Mouse (Mus musculus): ENCODE data around the gene Tcf23. TPM values are rescaled to one million over a fixed set of nuclear protein-coding genes. Genes with fewer than 3 reads are reported as not detected.

Tcf23 gene
- polyA plus RNA-seq, 1 experiment: 0.34 TPM

GRCm38 (mm10) chr5:30954556-30954955 lies 13.9 kb upstream of the Tcf23 start:
- Histone ChIP-seq H3K27ac (ENCODE audit: insufficient read depth, low read length) (no peak overlapping the region), H3K4me1 (ENCODE audit: control insufficient read depth, insufficient read depth, insufficient read length) (peaks cover 16% of the 10 kb centered on the region; the same call in 1 of the 2 replicates), H3K4me3 (ENCODE audit: extremely low read depth, insufficient read depth, insufficient read length) (no peak overlapping the region), H3K27me3 (ENCODE audit: control insufficient read depth, insufficient read depth, low read length) (no peaks in the 10 kb centered on the region), H3K36me3 (ENCODE audit: control insufficient read depth, insufficient read depth, low read length) (peaks cover 35% of the 10 kb centered on the region)
- no peak for DNase-seq (ENCODE audit: low read depth in 1 of 2, low spot score in 2 of 2)
- TF ChIP-seq POLR2A (IDR thresholded peaks at IDR 0.05; ENCODE audit: low read depth, low read length) (no peak), CTCF (IDR thresholded peaks at IDR 0.05; ENCODE audit: extremely low read depth, insufficient read depth, insufficient read length, insufficient replicate concordance) (no peak)
- WGBS: 91% methylated on average over 9 of the region's 9 CpGs

- H3K27me3 ChIP-seq (ENCODE audit: control insufficient read depth, insufficient read depth, low read length): no peaks in the 10 kb centered on the region
- TF ChIP-seq CTCF (IDR thresholded peaks at IDR 0.05; ENCODE audit: extremely low read depth, insufficient read depth, insufficient read length, insufficient replicate concordance): no peak
- no peak for TF ChIP-seq POLR2A (IDR thresholded peaks at IDR 0.05; ENCODE audit: low read depth, low read length)
- WGBS: 89% methylated on average over 6 of the region's 6 CpGs
- no peak overlapping the region for H3K4me3 ChIP-seq (ENCODE audit: extremely low read depth, insufficient read depth, insufficient read length)
- H3K36me3 ChIP-seq (ENCODE audit: control insufficient read depth, insufficient read depth, low read length): peaks cover 35% of the 10 kb centered on the region
- H3K4me1 ChIP-seq (ENCODE audit: control insufficient read depth, insufficient read depth, insufficient read length): peaks cover 18% of the 10 kb centered on the region; the same call in 1 of the 2 replicates
- H3K27ac ChIP-seq (ENCODE audit: insufficient read depth, low read length): no peak overlapping the region
- no peak for DNase-seq (ENCODE audit: low read depth in 1 of 2, low spot score in 2 of 2)
These were observed 12.7 kb upstream of the Tcf23 start for GRCm38 (mm10) chr5:30955751-30956150.

GRCm38 (mm10) chr5:30957891-30958290 lies 10.6 kb upstream of the Tcf23 start:
- 87% methylated on average over 6 of the region's 6 CpGs for WGBS

GRCm38 (mm10) chr5:30959198-30959854 lies 9.1 kb upstream of the Tcf23 start:
- H3K4me3 ChIP-seq (ENCODE audit: extremely low read depth, insufficient read depth, insufficient read length): peak overlapping the region; percentile 81
- H3K27me3 ChIP-seq (ENCODE audit: control insufficient read depth, insufficient read depth, low read length): no peaks in the 10 kb centered on the region
- no peak for DNase-seq (ENCODE audit: low read depth in 1 of 2, low spot score in 2 of 2)
- no peak for TF ChIP-seq POLR2A (IDR thresholded peaks at IDR 0.05; ENCODE audit: low read depth, low read length)
- no peak for TF ChIP-seq CTCF (IDR thresholded peaks at IDR 0.05; ENCODE audit: extremely low read depth, insufficient read depth, insufficient read length, insufficient replicate concordance)
- H3K36me3 ChIP-seq (ENCODE audit: control insufficient read depth, insufficient read depth, low read length): peaks cover 24% of the 10 kb centered on the region
- peaks cover 24% of the 10 kb centered on the region for H3K4me1 ChIP-seq (ENCODE audit: control insufficient read depth, insufficient read depth, insufficient read length)
- 34% methylated on average over 19 of the region's 19 CpGs for WGBS
- H3K27ac ChIP-seq (ENCODE audit: insufficient read depth, low read length): peak overlapping the region; percentile 72

More at GRCm38 (mm10) chr5:30957891-30958290, 10.6 kb upstream of the Tcf23 start:
- H3K4me1 ChIP-seq (ENCODE audit: control insufficient read depth, insufficient read depth, insufficient read length): peaks cover 24% of the 10 kb centered on the region
- peaks cover 35% of the 10 kb centered on the region for H3K36me3 ChIP-seq (ENCODE audit: control insufficient read depth, insufficient read depth, low read length)
- no peak overlapping the region for H3K4me3 ChIP-seq (ENCODE audit: extremely low read depth, insufficient read depth, insufficient read length)
- H3K27me3 ChIP-seq (ENCODE audit: control insufficient read depth, insufficient read depth, low read length): no peaks in the 10 kb centered on the region
- H3K27ac ChIP-seq (ENCODE audit: insufficient read depth, low read length): no peak overlapping the region
- DNase-seq (ENCODE audit: low read depth in 1 of 2, low spot score in 2 of 2): no peak
- TF ChIP-seq POLR2A (IDR thresholded peaks at IDR 0.05; ENCODE audit: low read depth, low read length): no peak
- no peak for TF ChIP-seq CTCF (IDR thresholded peaks at IDR 0.05; ENCODE audit: extremely low read depth, insufficient read depth, insufficient read length, insufficient replicate concordance)

- Histone ChIP-seq H3K27ac (ENCODE audit: insufficient read depth, low read length) (peak within 1 kb of the TSS; percentile 80), H3K27me3 (ENCODE audit: control insufficient read depth, insufficient read depth, low read length) (no peaks in the 10 kb centered on the region), H3K4me3 (ENCODE audit: extremely low read depth, insufficient read depth, insufficient read length) (peak within 1 kb of the TSS; percentile 81), H3K4me1 (ENCODE audit: control insufficient read depth, insufficient read depth, insufficient read length) (peaks cover 24% of the 10 kb centered on the region), H3K36me3 (ENCODE audit: control insufficient read depth, insufficient read depth, low read length) (peaks cover 17% of the 10 kb centered on the region)
- under 1% methylated on average over 56 of the region's 56 CpGs for WGBS
- DNase-seq (ENCODE audit: low read depth in 1 of 2, low spot score in 2 of 2): peak; percentile 94 to 99
- peak; percentile 86 for TF ChIP-seq POLR2A (IDR thresholded peaks at IDR 0.05; ENCODE audit: low read depth, low read length)
- TF ChIP-seq CTCF (IDR thresholded peaks at IDR 0.05; ENCODE audit: extremely low read depth, insufficient read depth, insufficient read length, insufficient replicate concordance): no peak
These were observed 8.4 kb upstream of the Tcf23 start, which contains the start of gene Preb for GRCm38 (mm10) chr5:30959966-30960501. Gene Preb (minus strand): TSS chr5:30960361.

- 92% methylated on average over 2 of the region's 2 CpGs for WGBS
- Histone ChIP-seq H3K4me3 (ENCODE audit: extremely low read depth, insufficient read depth, insufficient read length) (no peak overlapping the region), H3K27me3 (ENCODE audit: control insufficient read depth, insufficient read depth, low read length) (no peaks in the 10 kb centered on the region), H3K4me1 (ENCODE audit: control insufficient read depth, insufficient read depth, insufficient read length) (peaks cover 24% of the 10 kb centered on the region), H3K27ac (ENCODE audit: insufficient read depth, low read length) (peak overlapping the region; percentile 80; the same call in 1 of the 2 replicates), H3K36me3 (ENCODE audit: control insufficient read depth, insufficient read depth, low read length) (peaks cover 10% of the 10 kb centered on the region)
- DNase-seq (ENCODE audit: low read depth in 1 of 2, low spot score in 2 of 2): no peak
- TF ChIP-seq POLR2A (IDR thresholded peaks at IDR 0.05; ENCODE audit: low read depth, low read length) (no peak), CTCF (IDR thresholded peaks at IDR 0.05; ENCODE audit: extremely low read depth, insufficient read depth, insufficient read length, insufficient replicate concordance) (no peak)
These were observed 7.6 kb upstream of the Tcf23 start for GRCm38 (mm10) chr5:30960814-30961213.
